Mouse (Mus musculus) thymus, adult 18-20 months (tissue): ENCODE data around the gene Zdhhc22.

Experiments
- DNase-seq, 2 experiments: peaks; one replicate each; pipeline ENCODE4 v3.0.0; 2022; ENCODE audit warnings: mixed read lengths in 2 of 2

Gene Zdhhc22

GRCm38 (mm10) chr12:86932575-86932952 is 57.7 kb downstream of the Zdhhc22 start:
- no peak for DNase-seq

GRCm38 (mm10) chr12:86931919-86932574 is 58.2 kb downstream of the Zdhhc22 start:
- DNase-seq: no peak

DNA sequence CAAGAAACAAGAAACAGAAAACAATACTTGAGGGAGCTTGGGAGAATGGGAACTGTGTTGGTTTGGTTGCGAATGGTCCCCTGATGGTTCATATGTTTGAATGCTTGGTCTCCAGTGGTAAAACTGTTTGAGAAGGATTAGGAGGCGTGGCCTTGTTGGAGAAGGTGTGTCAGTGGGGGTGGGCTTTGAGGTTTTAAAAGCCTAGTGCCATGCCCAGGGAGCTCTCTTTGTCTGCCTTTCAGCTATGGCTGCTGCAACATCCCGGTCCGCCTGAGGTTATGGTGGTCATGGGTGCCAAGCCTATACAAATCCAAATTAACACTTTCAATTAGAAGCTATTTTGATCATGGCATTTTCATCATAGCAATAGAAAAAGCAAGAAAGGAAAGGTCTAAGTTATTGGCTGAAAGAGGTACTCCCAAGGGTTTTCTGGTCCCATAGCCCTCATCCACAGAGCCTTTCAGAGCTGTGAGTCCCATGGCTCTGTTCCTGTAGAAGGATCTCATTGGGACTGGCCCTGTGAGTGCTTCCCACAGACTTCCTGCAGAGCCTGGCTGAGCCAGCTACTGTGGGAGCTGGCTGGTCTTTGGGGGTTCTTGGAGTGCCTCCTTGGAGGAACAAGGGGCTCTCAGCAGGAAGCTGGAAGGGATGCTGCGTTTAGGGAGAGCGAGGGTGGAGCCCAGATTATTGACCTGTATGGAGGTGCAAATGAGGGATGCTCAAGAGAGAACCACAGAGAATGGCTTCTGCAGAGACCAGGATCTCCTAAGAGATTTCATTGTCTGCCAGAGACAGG is 59.1 kb downstream of the Zdhhc22 start:
- no peak for DNase-seq
